Mouse (Mus musculus) thymus, postnatal 0 days (tissue): ENCODE results near the gene Zscan12. TPM values are rescaled to one million over a fixed set of nuclear protein-coding genes. Genes with fewer than 3 reads are reported as not detected.

ENCODE experiments used
- DNase-seq: peaks from one replicate; pipeline ENCODE4 v3.0.0-alpha.2; 2015; ENCODE audit warnings: low spot score
- microRNA-seq: library from miRNA; unstranded; fragments of <30 nt; microRNA quantifications from one replicate; pipeline ENCODE4, GENCODE M21; 2016; ENCODE audit warnings: borderline number of aligned reads
- polyA plus RNA-seq: library from polyadenylated mRNA; unstranded; fragments of >200 nt; fragmentation: Nextera tagmentation; extraction: Ambion mirVana; gene quantifications from 2 replicates; pipeline ENCODE4 v1.2.1, GENCODE M21; 2015

Gene Zscan12
- polyA plus RNA-seq, 1 experiment from 2014 or later, result 10.4 TPM

GRCm38 (mm10) chr13:21401636-21402286, 39.1 kb downstream of the Zscan12 start:
- no peak for DNase-seq

GRCm38 (mm10) chr13:21402287-21402846, 39.7 kb downstream of the Zscan12 start, which contains the start of gene Zkscan3:
Gene Zkscan3, minus strand, starts transcription at chr13:21402755.
- DNase-seq, result peak; percentile 90

- DNase-seq, result no peak
These were observed 40.2 kb downstream of the Zscan12 start for GRCm38 (mm10) chr13:21402848-21403247.

- DNase-seq, result no peak
These were observed 44.7 kb downstream of the Zscan12 start for GRCm38 (mm10) chr13:21407341-21407740.

- DNase-seq, result peak; percentile 51
These were observed 45.6 kb downstream of the Zscan12 start for GRCm38 (mm10) chr13:21407969-21408804.

- DNase-seq, result no peak
These were observed 46.3 kb downstream of the Zscan12 start for GRCm38 (mm10) chr13:21408805-21409459.

GRCm38 (mm10) chr13:21414231-21415212, 51.9 kb downstream of the Zscan12 start:
- no peak for DNase-seq

- DNase-seq, result no peak
These were observed 52.6 kb downstream of the Zscan12 start for GRCm38 (mm10) chr13:21415266-21415665.

GRCm38 (mm10) chr13:21415750-21416149, 53.1 kb downstream of the Zscan12 start:
- no peak for DNase-seq

GRCm38 (mm10) chr13:21417298-21418010, 54.8 kb downstream of the Zscan12 start:
- DNase-seq, result no peak

- no peak for DNase-seq
These were observed 56.2 kb downstream of the Zscan12 start for GRCm38 (mm10) chr13:21418865-21419264.

Small RNAs within 50 kb of the gene (microRNA-seq; reads per million reads assigned to microRNA genes)
- not detected for gene Mir6942

Other genes starting within 250 kb of the Zscan12 start
- gene Olfr263, start 233.2 kb upstream of the Zscan12 start, polyA plus RNA-seq, result not detected in 2 replicates
- not detected in 2 replicates for gene Olfr1368, start 217.0 kb upstream of the Zscan12 start, polyA plus RNA-seq
- 160 and 174 TPM in 2 replicates for gene Trim27, start 183.4 kb upstream of the Zscan12 start, polyA plus RNA-seq
- not detected in 2 replicates for gene Gpx5, start 70.1 kb upstream of the Zscan12 start, polyA plus RNA-seq
- 1.7 and 1.9 TPM in 2 replicates for gene Gpx6, start 50.7 kb upstream of the Zscan12 start, polyA plus RNA-seq
- not detected in 2 replicates for gene Olfr1367, start 15.9 kb upstream of the Zscan12 start, polyA plus RNA-seq
- gene Zkscan3, start 39.9 kb downstream of the Zscan12 start, polyA plus RNA-seq, result 49.1 and 58.1 TPM in 2 replicates
- gene Pgbd1, start 78.2 kb downstream of the Zscan12 start, polyA plus RNA-seq, result 1.4 and 1.5 TPM in 2 replicates
- gene Zscan26, start 90.9 kb downstream of the Zscan12 start, polyA plus RNA-seq, result 18.1 and 23.6 TPM in 2 replicates
- gene Nkapl, start 105.7 kb downstream of the Zscan12 start, polyA plus RNA-seq, result 0.82 and 1.3 TPM in 2 replicates
- 1.1 and 1.2 TPM in 2 replicates for gene Zkscan4, start 116.1 kb downstream of the Zscan12 start, polyA plus RNA-seq
- not detected in 2 replicates for gene Gm10065, start 116.6 kb downstream of the Zscan12 start, polyA plus RNA-seq
- gene AK157302, start 132.4 kb downstream of the Zscan12 start, polyA plus RNA-seq, result 0.22 TPM in 2 replicates
- gene Gm11273, start 138.6 kb downstream of the Zscan12 start, polyA plus RNA-seq, result 4.9 and 9.3 TPM in 2 replicates
- gene Zkscan8, start 168.3 kb downstream of the Zscan12 start, polyA plus RNA-seq, result 3.2 and 4.4 TPM in 2 replicates
- gene Olfr1366, start 180.0 kb downstream of the Zscan12 start, polyA plus RNA-seq, result 0.04 TPM in 1 of 2 replicates, not detected in the other
- not detected in 2 replicates for gene Olfr1535, start 197.1 kb downstream of the Zscan12 start, polyA plus RNA-seq
- gene Olfr1364, start 218.9 kb downstream of the Zscan12 start, polyA plus RNA-seq, result not detected in 2 replicates